Mouse (Mus musculus): ENCODE results near the gene Pla2r1.

Gene Pla2r1

DNA sequence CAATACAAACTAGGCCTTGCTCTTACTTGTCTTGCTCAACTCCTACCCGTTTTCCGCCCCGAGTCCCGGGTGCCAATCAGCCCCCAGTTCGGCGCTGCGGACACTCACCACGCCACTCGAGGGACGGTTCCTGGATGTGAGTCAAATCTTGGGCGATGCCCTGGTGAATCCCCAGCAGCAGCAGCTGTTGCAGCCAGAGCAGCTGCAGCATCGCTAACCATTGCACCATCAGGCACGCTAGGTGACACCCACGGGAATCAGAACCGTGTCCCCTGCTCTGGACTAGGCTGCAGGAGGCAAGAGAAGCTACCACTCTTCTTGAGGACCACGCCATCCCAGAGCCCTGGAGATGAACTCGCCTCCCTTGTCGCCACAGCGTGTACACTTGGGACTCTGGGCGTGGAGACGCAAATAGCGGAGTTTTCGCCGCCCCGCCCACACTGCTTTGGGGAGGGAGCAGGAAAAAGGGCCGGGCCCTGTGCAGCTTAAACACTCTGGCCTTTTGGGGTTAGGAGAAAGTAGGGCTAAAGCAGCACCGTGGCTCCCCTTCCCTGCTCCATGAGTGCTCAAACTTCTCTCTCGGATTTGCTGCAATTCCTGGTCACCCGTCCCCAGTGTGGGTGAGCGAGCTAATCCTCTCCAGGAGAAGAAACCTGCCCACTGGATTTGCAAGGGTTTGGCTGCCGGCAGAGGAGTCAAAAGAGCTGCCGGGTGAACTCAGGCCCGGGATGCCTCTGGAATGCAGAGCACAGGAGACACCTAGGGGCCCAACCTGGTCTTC is at the start of gene Pla2r1:
Gene Pla2r1 (minus strand): TSS at position 407 of the 781 bp plus-strand sequence.
- peak; percentile 47 to 75 for DNase-seq (ENCODE audit: low spot score in 2 of 2)

GRCm38 (mm10) chr2:60601326-60601725 is 48.2 kb upstream of the Pla2r1 start:
- DNase-seq (ENCODE audit: low spot score in 2 of 2), result no peak

- DNase-seq (ENCODE audit: low spot score in 2 of 2), result peak in 1 of 2 experiments; percentile 28
Observed at GRCm38 (mm10) chr2:60600863-60601262, 47.8 kb upstream of the Pla2r1 start.

- DNase-seq (ENCODE audit: low spot score in 2 of 2), result no peak
Observed at GRCm38 (mm10) chr2:60583416-60583815, 30.3 kb upstream of the Pla2r1 start.

DNA sequence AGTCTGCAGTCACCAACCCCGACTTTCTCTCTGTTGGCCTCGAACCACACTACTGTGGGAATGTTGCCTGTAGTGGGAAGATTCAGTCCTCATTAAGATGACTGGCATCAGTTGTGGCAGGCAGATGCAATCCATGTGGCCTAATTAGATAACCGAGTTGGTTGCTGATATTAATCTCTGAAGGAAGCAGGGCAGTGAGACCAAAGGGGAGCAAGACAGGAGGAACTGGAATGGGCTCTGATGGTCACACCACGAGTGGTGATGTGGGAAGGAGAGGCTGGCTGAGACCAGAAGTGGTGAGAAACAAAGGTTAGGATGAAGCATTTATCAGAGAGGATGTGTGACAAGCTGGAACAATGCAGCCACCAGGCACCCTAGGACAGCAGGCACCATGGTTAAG is 1.5 kb upstream of the Pla2r1 start:
- no peak for DNase-seq (ENCODE audit: low spot score in 2 of 2)

DNA sequence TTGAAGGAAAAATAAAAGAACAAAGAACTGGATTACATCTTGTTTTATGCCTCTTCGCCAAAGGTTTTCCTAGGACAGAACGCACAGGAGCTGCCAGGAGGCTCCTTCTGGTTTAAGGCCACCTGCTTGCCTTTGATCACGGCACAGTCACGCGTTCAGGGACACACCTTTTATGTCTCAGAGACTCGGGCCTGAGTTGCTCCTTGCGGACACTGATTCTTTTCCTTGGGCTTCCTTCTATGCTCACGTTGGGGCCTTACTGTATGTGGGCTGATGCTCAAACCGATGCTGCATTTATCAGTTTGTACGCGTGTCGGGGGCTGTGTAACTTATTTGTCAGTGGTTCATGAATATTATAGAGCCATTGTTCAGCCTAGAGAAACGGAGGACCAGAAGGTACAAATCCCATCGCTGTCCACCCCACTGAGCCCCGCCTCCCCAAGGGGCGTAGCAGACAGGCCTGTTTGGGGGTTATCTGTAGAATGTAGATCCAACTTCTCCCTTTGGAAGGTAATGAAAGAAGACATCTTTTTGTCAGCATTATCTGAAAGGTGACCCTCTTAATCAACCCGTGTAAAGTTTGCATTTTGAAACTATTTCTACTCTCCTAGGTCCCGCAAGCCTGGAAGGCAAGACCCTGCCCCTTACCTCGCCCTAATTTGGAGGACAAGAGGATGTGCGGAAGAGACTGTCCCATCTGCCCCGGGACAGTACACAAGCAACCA is 769 bp downstream of the Pla2r1 start:
- DNase-seq (ENCODE audit: low spot score in 2 of 2), result no peak

GRCm38 (mm10) chr2:60551673-60552072 is 1.4 kb downstream of the Pla2r1 start:
- DNase-seq (ENCODE audit: low spot score in 2 of 2), result no peak

- no peak for DNase-seq (ENCODE audit: low spot score in 2 of 2)
Observed at GRCm38 (mm10) chr2:60550521-60550920, 2.6 kb downstream of the Pla2r1 start.

DNA sequence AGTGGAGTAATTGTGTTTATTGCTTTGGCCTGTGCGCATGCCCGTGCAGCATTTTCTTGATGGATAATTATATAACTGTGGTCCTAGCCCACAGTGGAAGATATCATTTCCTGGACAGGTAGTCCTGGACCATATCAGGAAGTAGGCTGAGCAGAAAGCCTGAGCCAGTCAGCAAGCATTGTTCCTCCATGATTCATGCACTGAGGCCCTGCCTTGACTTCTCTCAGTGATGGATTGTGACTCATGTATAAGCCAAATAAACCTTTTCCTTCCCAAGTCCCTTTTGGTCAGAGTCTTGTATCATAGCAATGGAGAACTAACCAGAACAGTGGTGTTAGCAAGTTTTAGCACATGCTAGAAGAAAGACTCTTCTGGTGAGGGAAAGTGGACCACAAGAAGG is 3.3 kb downstream of the Pla2r1 start:
- no peak for DNase-seq (ENCODE audit: low spot score in 2 of 2)

DNA sequence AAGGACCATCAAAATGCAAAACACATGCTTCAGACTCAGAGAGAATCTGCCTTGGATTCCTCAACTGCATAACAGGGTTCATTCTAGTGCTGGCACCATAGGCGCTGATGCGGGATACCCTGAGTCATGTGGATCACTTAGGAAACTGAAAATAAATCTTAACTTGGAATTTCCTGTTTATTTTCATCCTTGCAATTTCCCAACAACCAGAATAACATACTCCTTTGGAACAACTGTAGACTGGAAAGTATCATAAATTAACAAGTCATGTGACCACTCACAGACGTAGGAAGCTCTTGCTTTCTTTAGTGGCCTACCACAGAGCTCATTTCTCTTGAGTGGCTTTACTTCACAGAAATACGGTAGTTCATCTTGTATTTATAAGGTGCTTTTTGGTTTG is 7.0 kb downstream of the Pla2r1 start:
- DNase-seq (ENCODE audit: low spot score in 2 of 2), result no peak

DNA sequence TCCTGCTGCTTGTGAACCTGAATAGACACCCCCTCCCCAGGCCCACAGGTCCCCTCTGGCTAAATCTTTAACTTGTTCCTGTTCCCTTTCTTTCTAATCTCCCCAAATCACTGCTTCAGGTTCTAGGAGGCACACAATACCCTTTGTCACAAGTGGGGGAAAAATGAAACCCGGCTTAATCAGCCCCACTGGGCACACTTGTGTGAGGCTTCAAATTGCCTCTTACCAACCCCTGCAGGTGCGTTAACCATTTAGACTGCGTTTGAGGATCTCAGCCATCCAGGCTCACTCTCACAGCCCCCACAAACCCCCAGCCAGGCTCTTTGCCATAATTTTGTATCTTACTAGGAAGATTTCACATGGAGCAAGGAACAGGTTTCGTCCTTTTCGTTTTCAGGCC is 9.1 kb downstream of the Pla2r1 start:
- DNase-seq (ENCODE audit: low spot score in 2 of 2), result no peak

- no peak for DNase-seq (ENCODE audit: low spot score in 2 of 2)
Observed at GRCm38 (mm10) chr2:60541745-60542144, 11.4 kb downstream of the Pla2r1 start.

DNA sequence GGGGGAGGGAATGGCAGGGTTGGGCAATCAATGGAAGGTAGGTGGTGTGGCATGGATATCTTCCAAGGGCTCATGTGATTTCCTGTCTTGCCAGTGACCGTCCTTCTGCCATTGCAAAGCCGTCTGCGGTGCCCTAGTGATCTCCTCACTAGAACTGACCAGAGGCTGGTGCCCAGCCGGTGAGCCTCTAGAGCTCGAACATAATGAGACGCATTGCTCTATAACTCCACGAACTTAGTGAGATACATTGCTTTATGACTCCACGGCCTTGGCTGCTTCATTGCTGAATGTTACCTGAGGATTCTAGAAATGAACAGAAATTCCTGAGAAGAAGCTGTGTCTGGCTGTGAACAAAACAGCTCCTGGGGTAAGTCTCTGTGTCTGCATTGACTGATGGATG is 12.8 kb downstream of the Pla2r1 start:
- no peak for DNase-seq (ENCODE audit: low spot score in 2 of 2)

GRCm38 (mm10) chr2:60538710-60539109 is 14.4 kb downstream of the Pla2r1 start:
- no peak for DNase-seq (ENCODE audit: low spot score in 2 of 2)

DNA sequence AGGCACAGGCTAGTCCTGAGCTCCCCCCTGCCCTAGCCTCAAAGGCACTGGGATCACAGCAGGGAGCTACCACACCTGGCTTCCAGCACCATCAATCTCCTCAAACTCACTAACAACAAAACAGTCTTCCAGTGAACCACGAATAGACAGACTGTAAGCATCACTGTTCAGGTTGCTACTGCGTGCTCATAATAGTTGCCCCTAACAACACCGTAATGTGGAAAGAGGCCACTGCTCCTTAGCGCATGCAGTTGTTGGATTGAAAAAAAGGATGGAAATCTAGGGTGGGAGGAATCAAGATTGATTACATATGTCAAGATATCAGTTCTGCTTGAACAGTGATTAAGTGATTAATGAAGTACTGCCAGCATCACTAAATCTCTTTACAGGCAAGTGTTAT is 14.8 kb downstream of the Pla2r1 start:
- no peak for DNase-seq (ENCODE audit: low spot score in 2 of 2)

GRCm38 (mm10) chr2:60534755-60535154 is 18.4 kb downstream of the Pla2r1 start:
- no peak for DNase-seq (ENCODE audit: low spot score in 2 of 2)

GRCm38 (mm10) chr2:60533026-60533425 is 20.1 kb downstream of the Pla2r1 start:
- DNase-seq (ENCODE audit: low spot score in 2 of 2), result no peak

DNA sequence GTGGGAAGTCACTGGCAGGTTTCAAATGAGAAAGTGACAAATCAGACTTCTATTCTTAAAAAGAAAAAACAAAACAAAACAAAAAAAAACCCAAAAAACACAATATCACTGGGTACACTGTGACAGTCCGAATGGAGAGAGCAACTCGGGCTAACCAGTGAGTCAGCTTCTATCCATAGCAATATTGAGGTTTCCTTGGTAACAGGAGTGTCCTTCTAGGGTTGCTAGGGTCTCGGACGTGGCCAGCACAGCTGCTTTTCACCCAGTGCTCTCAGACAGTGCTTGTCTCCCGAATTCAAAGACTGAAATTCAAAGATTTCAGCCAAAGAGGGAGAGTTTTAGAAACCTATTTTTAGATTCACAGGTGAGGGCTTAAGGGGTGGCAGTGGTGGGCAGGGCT is 20.6 kb downstream of the Pla2r1 start:
- DNase-seq (ENCODE audit: low spot score in 2 of 2), result no peak

DNA sequence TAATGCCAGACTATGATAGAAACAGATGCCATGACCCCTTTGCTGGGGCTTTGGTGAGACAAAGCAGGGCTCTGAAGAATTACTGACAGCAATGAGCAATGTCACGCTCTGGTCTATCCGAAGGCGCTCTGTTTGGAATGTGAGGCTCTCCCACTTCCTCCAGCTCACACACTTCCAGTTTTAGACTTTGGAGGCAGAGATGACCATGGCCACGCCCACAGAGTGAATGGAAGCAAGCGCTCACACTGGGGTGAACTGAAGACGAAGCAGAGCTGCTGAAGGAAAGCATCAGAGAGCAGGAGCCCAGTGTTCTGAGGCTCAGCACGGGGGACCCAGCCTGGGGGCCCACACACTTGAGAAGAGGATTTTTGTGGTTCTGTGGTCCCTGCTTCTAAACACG is 37.3 kb downstream of the Pla2r1 start:
- DNase-seq (ENCODE audit: low spot score in 2 of 2), result no peak

DNA sequence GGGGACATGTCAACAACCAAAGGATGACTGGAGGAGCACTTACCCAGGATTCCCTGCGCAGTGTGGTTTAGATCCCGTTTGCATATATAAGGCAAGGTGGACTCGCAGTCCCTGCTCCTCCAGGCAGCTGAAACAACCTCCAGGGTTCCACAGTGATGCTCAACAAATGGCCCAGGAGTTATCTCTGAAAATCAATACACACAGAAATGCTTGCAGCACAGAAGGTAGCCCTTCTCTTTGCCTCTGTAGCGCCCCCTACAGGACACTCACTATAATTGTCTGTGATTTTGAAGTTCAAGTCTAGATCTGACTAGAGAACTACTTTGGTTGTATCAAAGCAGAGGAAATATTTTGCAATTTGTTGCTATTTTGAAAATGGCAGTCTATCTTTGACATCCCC is 38.2 kb downstream of the Pla2r1 start:
- no peak for DNase-seq (ENCODE audit: low spot score in 2 of 2)

DNA sequence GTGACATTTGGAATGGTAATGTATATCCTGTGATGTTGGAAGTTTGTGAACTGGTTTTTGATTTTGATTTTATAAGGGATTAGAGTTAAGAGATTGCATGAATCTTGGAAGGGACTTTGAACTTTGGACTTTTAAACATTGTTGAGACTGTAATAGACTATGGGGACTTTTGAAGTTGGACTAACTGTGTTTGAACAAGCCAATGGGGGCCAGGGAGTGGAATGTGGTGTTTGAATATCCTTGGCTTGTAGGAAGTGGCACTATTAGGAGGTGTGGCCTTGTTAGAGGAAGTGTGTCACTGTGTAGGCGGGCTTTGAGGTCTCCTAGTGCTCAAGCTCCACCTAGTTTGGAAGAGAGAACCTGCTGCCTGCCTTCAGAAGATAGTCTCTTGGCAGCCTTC is 42.4 kb downstream of the Pla2r1 start:
- DNase-seq (ENCODE audit: low spot score in 2 of 2), result no peak

DNA sequence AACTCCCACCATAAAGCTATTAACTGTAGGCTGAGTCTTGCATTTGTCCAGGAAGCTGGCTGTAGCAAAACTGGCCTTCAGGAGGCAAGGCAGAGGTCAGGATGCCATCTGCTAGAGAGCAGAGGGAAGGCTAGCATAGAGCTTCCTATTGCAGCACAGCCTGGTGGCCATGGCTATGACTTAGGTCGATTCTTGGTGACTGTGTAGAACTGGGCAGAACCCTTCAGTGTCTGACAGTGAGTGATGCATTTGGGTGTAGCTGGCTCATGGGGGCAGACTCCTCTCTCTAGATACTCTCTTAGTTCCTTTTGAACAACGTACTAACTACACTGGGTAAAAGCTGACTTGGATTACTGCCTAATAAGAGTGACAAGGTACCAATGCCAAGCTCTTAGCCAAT is 48.0 kb downstream of the Pla2r1 start:
- no peak for DNase-seq (ENCODE audit: low spot score in 2 of 2)

DNA sequence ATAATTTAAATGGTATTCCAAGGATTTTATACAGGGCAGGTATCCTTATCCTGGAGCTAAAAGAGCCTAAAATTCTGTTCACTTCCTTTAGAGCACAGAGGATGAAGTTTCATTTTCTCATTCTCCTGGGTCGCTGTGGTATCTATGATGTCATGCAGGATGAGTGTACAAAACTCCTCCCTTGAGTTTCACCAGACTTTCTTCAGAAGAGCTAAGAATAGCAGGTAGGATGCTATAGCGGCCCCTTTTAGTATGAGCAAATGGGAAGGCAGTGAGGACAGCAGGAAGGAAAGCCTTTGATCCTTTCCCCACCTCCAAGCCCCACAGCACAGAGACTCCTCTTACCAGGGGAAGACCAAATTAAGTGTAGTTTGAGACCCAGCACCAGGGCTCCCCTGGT is 48.4 kb downstream of the Pla2r1 start:
- DNase-seq (ENCODE audit: low spot score in 2 of 2), result no peak
